In genomic region chr3:110847222-110847621, GRCm38 (mm10) we compare ENCODE assay signal across 29 mouse cellular contexts.
DNase-seq lines count a peak whose midpoint lies in the region; ATAC-seq and TF ChIP-seq lines count a peak whose summit lies in the region.
"Had no signal": no experiment of that assay in that cellular context is flagged by ENCODE, and none has a peak within 500 bp of the region (broad histone marks: within the 10 kb centered on the region; RNA-seq: fewer than 3 reads in every experiment).

No protein-coding gene starts in this region.

- H3K4me1 ChIP-seq in intestine, embryonic 14.5 days (replicated peaks; ENCODE audit: control insufficient read depth, insufficient read depth, low read length), result no peaks in the 10 kb centered on the region
- H3K4me1 ChIP-seq in intestine, postnatal 0 days (replicated peaks; ENCODE audit: control insufficient read depth, insufficient read depth, low read length), result no peaks in the 10 kb centered on the region
- H3K4me1 ChIP-seq in lung, adult 2 months (ENCODE audit: control insufficient read depth, insufficient read depth, low read length), result no peaks in the 10 kb centered on the region
- H3K4me1 ChIP-seq: embryonic facial prominence, embryonic 12.5 days; forebrain, embryonic 12.5 days; forebrain, embryonic 15.5 days; heart, embryonic 10.5 days; heart, embryonic 13.5 days had no signal

- TF ChIP-seq POLR2A in lung, adult 2 months (IDR thresholded peaks at IDR 0.05; ENCODE audit: borderline replicate concordance, extremely low read depth, low read depth, low read length), result no peak

- H3K27me3 ChIP-seq in intestine, embryonic 14.5 days (replicated peaks; ENCODE audit: control insufficient read depth, insufficient read depth, low read length), result no peaks in the 10 kb centered on the region
- no peaks in the 10 kb centered on the region for H3K27me3 ChIP-seq in intestine, postnatal 0 days (replicated peaks; ENCODE audit: control insufficient read depth, insufficient read depth, low read length)
- H3K27me3 ChIP-seq: embryonic facial prominence, embryonic 12.5 days; forebrain, embryonic 12.5 days; forebrain, embryonic 15.5 days; heart, embryonic 13.5 days had no signal

- peak; percentile 47 for DNase-seq in ES-CJ7 (ENCODE audit: low read depth, low spot score)
- peak; percentile 80 for DNase-seq in R1 (ENCODE audit: low read depth, low spot score)
- DNase-seq in intestine, embryonic 14.5 days (ENCODE audit: low spot score), result peak; percentile 51
- no peak for DNase-seq in lung, adult 2 months
- no peak for DNase-seq in cerebellum, postnatal 4 days (ENCODE audit: low spot score in 2 of 2)
- no peak for DNase-seq in ovary, postnatal 36 days (ENCODE audit: low spot score)
- DNase-seq: adrenal gland, adult 8-10 months; adrenal gland, postnatal 25 days; cerebellum, adult 11-12 months; cerebellum, adult 8-10 months; cerebellum, postnatal 10 days; cerebellum, postnatal 36 days; gastrocnemius, postnatal 10 days; gastrocnemius, postnatal 36 days; heart, adult 2 months; heart, postnatal 14 days; heart, postnatal 4 days; kidney, adult 2 months had no signal

- ATAC-seq in intestine, embryonic 14.5 days (replicated peaks; ENCODE audit: low FRiP score, low TSS enrichment, low read depth), result peak; percentile 77; the same call in 1 of the 2 replicates
- 0 out of 2 replicates have a peak, but pooled peaks have one; percentile 28 for ATAC-seq in intestine, postnatal 0 days
- ATAC-seq: CD4-positive, CD25-positive, alpha-beta regulatory T cell, adult 4 months; forebrain, embryonic 15.5 days; hindbrain, postnatal 0 days; inflammation-experienced regulatory T-cells, adult 6 months had no signal

- H3K9ac ChIP-seq in intestine, embryonic 14.5 days (ENCODE audit: low read length), result no peak overlapping the region
- no peak overlapping the region for H3K9ac ChIP-seq in intestine, postnatal 0 days (ENCODE audit: low read depth, low read length)
- H3K9ac ChIP-seq: embryonic facial prominence, embryonic 12.5 days; forebrain, embryonic 12.5 days; forebrain, embryonic 15.5 days; heart, embryonic 13.5 days; hindbrain, embryonic 14.5 days had no signal

- H3K9me3 ChIP-seq in intestine, embryonic 14.5 days (ENCODE audit: control insufficient read depth, low read length), result no peaks in the 10 kb centered on the region
- H3K9me3 ChIP-seq in intestine, postnatal 0 days (ENCODE audit: control insufficient read depth), result no peaks in the 10 kb centered on the region
- H3K9me3 ChIP-seq: embryonic facial prominence, embryonic 12.5 days; forebrain, embryonic 12.5 days; forebrain, embryonic 15.5 days; heart, embryonic 10.5 days; heart, embryonic 13.5 days had no signal

- TF ChIP-seq CTCF in intestine, postnatal 0 days (IDR thresholded peaks at IDR 0.05; ENCODE audit: low read depth), result no peak
- no peak for TF ChIP-seq CTCF in lung, adult 2 months (IDR thresholded peaks at IDR 0.05; ENCODE audit: insufficient read depth, low read length)

- H3K4me3 ChIP-seq in intestine, embryonic 14.5 days (ENCODE audit: low read depth, low read length), result no peak overlapping the region
- H3K4me3 ChIP-seq in intestine, postnatal 0 days (ENCODE audit: low read depth, low read length), result no peak overlapping the region
- no peak overlapping the region for H3K4me3 ChIP-seq in lung, adult 2 months (replicated peaks; ENCODE audit: extremely low read depth, low read depth, low read length)
- H3K4me3 ChIP-seq: embryonic facial prominence, embryonic 12.5 days; erythroblast, embryonic 14.5 days; forebrain, embryonic 12.5 days; forebrain, embryonic 15.5 days; heart, adult 2 months; heart, embryonic 10.5 days; heart, embryonic 13.5 days had no signal

- H3K27ac ChIP-seq in intestine, embryonic 14.5 days (ENCODE audit: low read depth), result no peak overlapping the region
- H3K27ac ChIP-seq in intestine, postnatal 0 days (ENCODE audit: low read depth, low read length), result no peak overlapping the region
- H3K27ac ChIP-seq: embryonic facial prominence, embryonic 12.5 days; forebrain, embryonic 12.5 days; forebrain, embryonic 15.5 days; heart, adult 2 months; heart, embryonic 10.5 days; heart, embryonic 13.5 days; hindbrain, embryonic 14.5 days; hindbrain, postnatal 0 days had no signal

- no peaks in the 10 kb centered on the region for H3K36me3 ChIP-seq in intestine, embryonic 14.5 days (ENCODE audit: control insufficient read depth, insufficient read depth, low read length)
- no peaks in the 10 kb centered on the region for H3K36me3 ChIP-seq in intestine, postnatal 0 days (ENCODE audit: control insufficient read depth, insufficient read depth)
- H3K36me3 ChIP-seq: embryonic facial prominence, embryonic 12.5 days; forebrain, embryonic 12.5 days; forebrain, embryonic 15.5 days; heart, embryonic 10.5 days; heart, embryonic 13.5 days had no signal

- 69% methylated on average over 2 of the region's 2 CpGs for WGBS in intestine, embryonic 14.5 days
- WGBS in intestine, postnatal 0 days, result 44% methylated on average over 2 of the region's 2 CpGs
- 59% methylated on average over 2 of the region's 2 CpGs for WGBS in lung, adult 2 months

- H3K4me2 ChIP-seq in intestine, embryonic 14.5 days (ENCODE audit: low read length), result no peak overlapping the region
- no peak overlapping the region for H3K4me2 ChIP-seq in intestine, postnatal 0 days (replicated peaks; ENCODE audit: low read depth)
- H3K4me2 ChIP-seq: embryonic facial prominence, embryonic 12.5 days; forebrain, embryonic 12.5 days; forebrain, embryonic 15.5 days; heart, embryonic 13.5 days; hindbrain, embryonic 14.5 days had no signal

Comparison
In these comparisons a context has a peak if more than half of its experiments do, and no peak if none do; other contexts are left out.
1. DNase-seq: peak in ES-CJ7 (single experiment), R1 (single experiment) and intestine, embryonic 14.5 days (single experiment); none in lung, adult 2 months (single experiment), cerebellum, postnatal 4 days (0 of 2) and ovary, postnatal 36 days (single experiment).